Mouse (Mus musculus) fat pad, adult 2 months (tissue): ENCODE results near the gene Snx11.

Experiments used
- DNase-seq: peaks from one replicate; pipeline ENCODE4 v3.0.0-alpha.2; 2011; ENCODE audit warnings: low read depth, low spot score; ENCODE audit errors: extremely low read depth

Snx11 gene

GRCm38 (mm10) chr11:96718609-96719008 is 58.8 kb downstream of the Snx11 start:
- no peak for DNase-seq
